ENCODE assay signal across 30 mouse cellular contexts in genomic region chr17:24193268-24193667, GRCm38 (mm10). TPM values are rescaled to one million over a fixed set of nuclear protein-coding genes. Genes with fewer than 3 reads are reported as not detected.
DNase-seq lines count a peak whose midpoint lies in the region; ATAC-seq and TF ChIP-seq lines count a peak whose summit lies in the region.
"Had no signal": no experiment of that assay in that cellular context is flagged by ENCODE, and none has a peak within 500 bp of the region (broad histone marks: within the 10 kb centered on the region; RNA-seq: fewer than 3 reads in every experiment).

No protein-coding gene starts in this region.

- peak; percentile 32 to 42 for DNase-seq in B cell, adult 2 months
- DNase-seq in liver, embryonic 14.5 days (ENCODE audit: low read depth in 3 of 3, low spot score in 3 of 3) = no peak
- DNase-seq in c-Kit-positive CD71-positive TER-119-positive erythroid progenitor cells, embryonic 14.5 days (ENCODE audit: low spot score) = no peak
- DNase-seq in Muller cell, postnatal 12 days (ENCODE audit: inconsistent ontology term) = no peak
- no peak for DNase-seq in ovary, postnatal 14 days (ENCODE audit: low spot score)
- DNase-seq: cerebellum, adult 8-10 months; cerebellum, postnatal 25 days; gastrocnemius, postnatal 14 days; heart, adult 18-20 months; heart, postnatal 4 days; kidney, adult 9 months; kidney, postnatal 10 days; lung, adult 2 months; lung, postnatal 14 days; right cerebral cortex, postnatal 4 days; thymus, postnatal 4 days had no signal

- no peak for TF ChIP-seq POLR2A in bone marrow macrophage, adult 2 months (IDR thresholded peaks at IDR 0.05; ENCODE audit: borderline replicate concordance, low read depth, low read length)

- H3K4me2 ChIP-seq in liver, embryonic 14.5 days (ENCODE audit: low read depth) = peak overlapping the region; percentile 35
- H3K4me2 ChIP-seq: embryonic facial prominence, embryonic 12.5 days; heart, embryonic 11.5 days; hindbrain, embryonic 13.5 days; limb, embryonic 12.5 days; midbrain, embryonic 12.5 days; neural tube, embryonic 12.5 days had no signal

- TF ChIP-seq CTCF in bone marrow macrophage, adult 2 months (IDR thresholded peaks at IDR 0.05; ENCODE audit: low read depth, low read length) = no peak
- TF ChIP-seq CTCF in liver, embryonic 14.5 days (IDR thresholded peaks at IDR 0.05; ENCODE audit: low read depth) = no peak

- H3K4me3 ChIP-seq in erythroblast, embryonic 14.5 days (replicated peaks) = peak overlapping the region; percentile 29
- no peak overlapping the region for H3K4me3 ChIP-seq in bone marrow macrophage, adult 2 months (ENCODE audit: insufficient read depth, low read length)
- H3K4me3 ChIP-seq in liver, embryonic 14.5 days (ENCODE audit: insufficient read depth in 1 of 2, low read depth in 2 of 2, low read length in 2 of 2) = no peak overlapping the region
- H3K4me3 ChIP-seq: embryonic facial prominence, embryonic 12.5 days; hindbrain, embryonic 13.5 days; limb, embryonic 12.5 days; megakaryocyte, embryonic 14.5 days; midbrain, embryonic 12.5 days; myocyte; neural tube, embryonic 12.5 days had no signal

- WGBS in liver, embryonic 14.5 days (ENCODE audit: insufficient replicate concordance) = 81% methylated on average over 8 of the region's 8 CpGs

- peaks cover 94% of the 10 kb centered on the region for H3K36me3 ChIP-seq in erythroblast, embryonic 14.5 days (ENCODE audit: control insufficient read depth)
- peaks cover 8% of the 10 kb centered on the region for H3K36me3 ChIP-seq in liver, embryonic 14.5 days (replicated peaks; ENCODE audit: control insufficient read depth, insufficient read depth, low read depth)

- no peak for TF ChIP-seq EP300 in liver, embryonic 14.5 days (IDR thresholded peaks at IDR 0.05; ENCODE audit: low read depth)

- no peaks in the 10 kb centered on the region for H3K9me3 ChIP-seq in erythroblast, embryonic 14.5 days (ENCODE audit: control insufficient read depth, low read length)
- H3K9me3 ChIP-seq in liver, embryonic 14.5 days (ENCODE audit: control insufficient read depth, low read length) = no peaks in the 10 kb centered on the region
- H3K9me3 ChIP-seq: embryonic facial prominence, embryonic 12.5 days; hindbrain, embryonic 13.5 days; limb, embryonic 12.5 days; megakaryocyte, embryonic 14.5 days; midbrain, embryonic 12.5 days; neural tube, embryonic 12.5 days had no signal

- peak overlapping the region; percentile 36; the same call in 1 of the 2 replicates for H3K9ac ChIP-seq in liver, embryonic 14.5 days (replicated peaks)
- H3K9ac ChIP-seq: embryonic facial prominence, embryonic 12.5 days; hindbrain, embryonic 13.5 days; limb, embryonic 12.5 days; midbrain, embryonic 12.5 days; neural tube, embryonic 12.5 days had no signal

- H3K27me3 ChIP-seq in erythroblast, embryonic 14.5 days (ENCODE audit: control insufficient read depth) = no peaks in the 10 kb centered on the region
- H3K27me3 ChIP-seq in liver, embryonic 14.5 days (ENCODE audit: control insufficient read depth, insufficient read depth, low read length) = no peaks in the 10 kb centered on the region
- H3K27me3 ChIP-seq: embryonic facial prominence, embryonic 12.5 days; hindbrain, embryonic 13.5 days; limb, embryonic 12.5 days; megakaryocyte, embryonic 14.5 days; midbrain, embryonic 12.5 days; neural tube, embryonic 12.5 days had no signal

- no peak for ATAC-seq in erythroblast, adult 5-6 weeks (replicated peaks; ENCODE audit: low FRiP score, poor library complexity, severe bottlenecking)
- no peak for ATAC-seq in liver, embryonic 14.5 days (ENCODE audit: insufficient read depth)
- ATAC-seq: CD4-positive, CD25-positive, alpha-beta regulatory T cell, adult 4 months; forebrain, embryonic 16.5 days; intestine, postnatal 0 days had no signal

- peaks cover 80% of the 10 kb centered on the region for H3K4me1 ChIP-seq in erythroblast, embryonic 14.5 days (ENCODE audit: control insufficient read depth)
- H3K4me1 ChIP-seq in bone marrow macrophage, adult 2 months (ENCODE audit: control insufficient read depth, insufficient read depth, low read length) = peaks cover 38% of the 10 kb centered on the region
- peaks cover 39 to 51% of the 10 kb centered on the region in 2 experiments for H3K4me1 ChIP-seq in liver, embryonic 14.5 days (replicated peaks; ENCODE audit: control insufficient read depth in 2 of 2, insufficient read depth in 2 of 2, low read length in 1 of 2)
- H3K4me1 ChIP-seq: neural tube, embryonic 12.5 days had no signal

- peak overlapping the region; percentile 46 for H3K27ac ChIP-seq in bone marrow macrophage, adult 2 months (ENCODE audit: insufficient read depth, low read depth, low read length)
- peak overlapping the region; percentile 56 for H3K27ac ChIP-seq in liver, embryonic 14.5 days
- H3K27ac ChIP-seq: embryonic facial prominence, embryonic 12.5 days; hindbrain, embryonic 13.5 days; limb, embryonic 12.5 days; midbrain, embryonic 12.5 days; neural tube, embryonic 12.5 days had no signal

RNA-seq across cellular contexts. Expression of gene Tbc1d24, which starts 12.1 kb away (rescaled TPM):
- 0.44 and 0.61 TPM in 2 replicates for polyA plus RNA-seq in erythroblast, embryonic 14.5 days (2012)
- total RNA-seq in erythroblast, adult 5-6 weeks (2015; ENCODE audit: low replicate concordance) = 2.3 TPM in 2 replicates
- total RNA-seq in erythroblast, adult 5-6 weeks (2017; ENCODE audit: low replicate concordance) = 0.98 and 1.6 TPM in 2 replicates
- polyA plus RNA-seq in bone marrow macrophage, adult 2 months (2012; ENCODE audit: insufficient read depth, insufficient read length, missing spikeins) = 23.0 and 24.0 TPM in 2 replicates
- polyA plus RNA-seq in liver, embryonic 14.5 days (2012; rRNA removed) = 14.1 TPM in 2 replicates
- 4.9 and 5.4 TPM in 2 replicates for polyA plus RNA-seq in liver, embryonic 14.5 days (2014; fragmentation: Nextera tagmentation; extraction: Ambion mirVana)

RNA-seq across cellular contexts. Expression of gene Ntn3, which starts 16.1 kb away (rescaled TPM):
- 0.36 and 0.47 TPM in 2 replicates for polyA plus RNA-seq in erythroblast, embryonic 14.5 days (2012)
- not detected in 2 replicates for total RNA-seq in erythroblast, adult 5-6 weeks (2015; ENCODE audit: low replicate concordance)
- not detected in 2 replicates for total RNA-seq in erythroblast, adult 5-6 weeks (2017; ENCODE audit: low replicate concordance)
- 0.47 TPM in 1 of 2 replicates, not detected in the other for polyA plus RNA-seq in bone marrow macrophage, adult 2 months (2012; ENCODE audit: insufficient read depth, insufficient read length, missing spikeins)
- 0.59 and 0.64 TPM in 2 replicates for polyA plus RNA-seq in liver, embryonic 14.5 days (2012; rRNA removed)
- 0.45 and 0.69 TPM in 2 replicates for polyA plus RNA-seq in liver, embryonic 14.5 days (2014; fragmentation: Nextera tagmentation; extraction: Ambion mirVana)

RNA-seq across cellular contexts. Expression of gene Atp6v0c, which starts 23.8 kb away (rescaled TPM):
- 65.8 and 80.2 TPM in 2 replicates for polyA plus RNA-seq in erythroblast, embryonic 14.5 days (2012)
- 160 and 166 TPM in 2 replicates for total RNA-seq in erythroblast, adult 5-6 weeks (2015; ENCODE audit: low replicate concordance)
- 53.8 and 97.7 TPM in 2 replicates for total RNA-seq in erythroblast, adult 5-6 weeks (2017; ENCODE audit: low replicate concordance)
- 1,159 and 1,346 TPM in 2 replicates for polyA plus RNA-seq in bone marrow macrophage, adult 2 months (2012; ENCODE audit: insufficient read depth, insufficient read length, missing spikeins)
- 236 and 271 TPM in 2 replicates for polyA plus RNA-seq in liver, embryonic 14.5 days (2012; rRNA removed)
- 326 and 346 TPM in 2 replicates for polyA plus RNA-seq in liver, embryonic 14.5 days (2014; fragmentation: Nextera tagmentation; extraction: Ambion mirVana)

RNA-seq across cellular contexts. Expression of gene Tedc2, which starts 27.4 kb away (rescaled TPM):
- 5.8 and 7.7 TPM in 2 replicates for polyA plus RNA-seq in erythroblast, embryonic 14.5 days (2012)
- 5.6 and 10.9 TPM in 2 replicates for total RNA-seq in erythroblast, adult 5-6 weeks (2015; ENCODE audit: low replicate concordance)
- 6.0 and 6.8 TPM in 2 replicates for total RNA-seq in erythroblast, adult 5-6 weeks (2017; ENCODE audit: low replicate concordance)
- 7.7 and 8.5 TPM in 2 replicates for polyA plus RNA-seq in bone marrow macrophage, adult 2 months (2012; ENCODE audit: insufficient read depth, insufficient read length, missing spikeins)
- polyA plus RNA-seq in liver, embryonic 14.5 days (2012; rRNA removed) = 18.3 and 21.1 TPM in 2 replicates
- 7.7 and 7.9 TPM in 2 replicates for polyA plus RNA-seq in liver, embryonic 14.5 days (2014; fragmentation: Nextera tagmentation; extraction: Ambion mirVana)

RNA-seq across cellular contexts. Expression of gene Amdhd2, which starts 29.7 kb away (rescaled TPM):
- polyA plus RNA-seq in erythroblast, embryonic 14.5 days (2012) = 7.0 and 9.1 TPM in 2 replicates
- total RNA-seq in erythroblast, adult 5-6 weeks (2015; ENCODE audit: low replicate concordance) = 3.3 and 12.5 TPM in 2 replicates
- total RNA-seq in erythroblast, adult 5-6 weeks (2017; ENCODE audit: low replicate concordance) = 11.0 and 15.1 TPM in 2 replicates
- 89.6 and 118 TPM in 2 replicates for polyA plus RNA-seq in bone marrow macrophage, adult 2 months (2012; ENCODE audit: insufficient read depth, insufficient read length, missing spikeins)
- 11.6 and 12.7 TPM in 2 replicates for polyA plus RNA-seq in liver, embryonic 14.5 days (2012; rRNA removed)
- polyA plus RNA-seq in liver, embryonic 14.5 days (2014; fragmentation: Nextera tagmentation; extraction: Ambion mirVana) = 17.6 and 21.7 TPM in 2 replicates

Comparison
In these comparisons a context has a peak if more than half of its experiments do, and no peak if none do; other contexts are left out.
1. DNase-seq: peak in B cell, adult 2 months (2 of 2); none in liver, embryonic 14.5 days (0 of 3), c-Kit-positive CD71-positive TER-119-positive erythroid progenitor cells, embryonic 14.5 days (single experiment), Muller cell, postnatal 12 days (single experiment) and ovary, postnatal 14 days (single experiment).